Mouse (Mus musculus) lung, postnatal 0 days (tissue): Measurements from ENCODE around the gene Gm16181.

Experiments used
- CTCF ChIP-seq: IDR thresholded peaks from 2 replicates; pipeline ENCODE4 v1.5.1; 2016; ENCODE audit warnings: antibody characterized with exemption, mild to moderate bottlenecking
- EP300 ChIP-seq: IDR thresholded peaks from 2 replicates; pipeline ENCODE4 v1.6.1; 2016; ENCODE audit warnings: antibody characterized with exemption, mild to moderate bottlenecking, control low read depth

GRCm38 (mm10) chr17:35187959-35188610 is 32.5 kb upstream of the Gm16181 start, which contains the start of gene Lst1:
- TF ChIP-seq CTCF (no peak), EP300 (no peak)
